Mouse (Mus musculus) liver, adult (tissue): ENCODE measurements around the gene Tlr5.

ENCODE experiments used
- GATA4 ChIP-seq: IDR thresholded peaks from 2 replicates; pipeline ENCODE4 v1.6.1; 2014; ENCODE audit warnings: mild to moderate bottlenecking, low read length; ENCODE audit not compliant: insufficient replicate concordance

Gene Tlr5

GRCm38 (mm10) chr1:182959811-182960455 lies 5.3 kb downstream of the Tlr5 start:
- no peak for TF ChIP-seq GATA4

DNA sequence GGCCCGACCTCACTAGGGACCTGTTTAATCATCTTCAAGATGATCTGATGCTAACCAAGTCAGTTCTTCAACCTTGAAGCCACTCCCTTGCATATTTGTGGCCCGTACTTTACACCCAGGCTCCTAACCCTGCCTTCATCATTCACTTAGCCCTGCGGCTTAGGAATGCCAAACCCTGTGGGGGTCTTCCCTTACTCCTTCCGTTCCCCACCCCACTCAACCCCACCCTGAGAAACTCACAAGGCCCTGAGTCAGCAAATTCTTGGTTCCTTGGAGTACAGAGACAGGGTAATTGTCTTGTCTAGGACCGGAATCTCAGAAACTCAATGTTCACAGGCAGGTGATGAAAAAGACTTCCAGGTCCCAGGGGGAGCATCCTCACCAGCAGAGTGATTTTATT lies 6.5 kb downstream of the Tlr5 start:
- TF ChIP-seq GATA4: no peak

- no peak for TF ChIP-seq GATA4
Observed at GRCm38 (mm10) chr1:182963329-182963728, 8.7 kb downstream of the Tlr5 start.

DNA sequence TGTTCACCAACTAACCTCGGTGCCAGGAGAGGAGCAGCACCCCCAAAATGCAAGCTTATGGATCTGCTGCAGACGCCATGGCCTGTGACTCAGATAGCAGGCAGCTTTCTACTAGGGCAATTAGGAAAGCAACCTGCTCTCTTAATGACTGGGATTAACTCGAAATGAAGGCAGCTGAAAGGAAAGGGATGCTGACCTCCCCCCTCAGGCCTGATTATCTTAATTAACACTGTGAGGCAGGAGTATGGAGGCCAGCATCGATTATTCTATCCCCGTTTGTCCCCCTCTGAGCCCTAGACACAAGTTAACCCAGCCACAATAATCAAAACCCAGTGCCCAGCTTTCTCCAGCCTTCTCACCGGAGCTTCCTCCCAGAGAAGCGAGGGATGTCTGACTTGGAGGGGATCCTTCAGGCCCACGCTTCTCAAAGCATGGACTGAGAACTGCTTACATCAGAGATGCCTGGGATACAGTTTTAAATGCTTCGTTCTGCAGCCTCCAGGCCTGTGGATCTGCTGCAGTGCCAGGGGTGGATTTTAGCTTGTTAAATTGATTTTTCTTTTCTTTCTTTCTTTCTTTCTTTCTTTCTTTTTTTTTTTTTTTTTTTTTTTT lies 10.4 kb downstream of the Tlr5 start:
- no peak for TF ChIP-seq GATA4

- no peak for TF ChIP-seq GATA4
Observed at GRCm38 (mm10) chr1:182968732-182969131, 14.1 kb downstream of the Tlr5 start.

- TF ChIP-seq GATA4: no peak
Observed at GRCm38 (mm10) chr1:182972240-182972639, 17.7 kb downstream of the Tlr5 start.

GRCm38 (mm10) chr1:182974826-182975225 lies 20.2 kb downstream of the Tlr5 start:
- TF ChIP-seq GATA4: no peak

DNA sequence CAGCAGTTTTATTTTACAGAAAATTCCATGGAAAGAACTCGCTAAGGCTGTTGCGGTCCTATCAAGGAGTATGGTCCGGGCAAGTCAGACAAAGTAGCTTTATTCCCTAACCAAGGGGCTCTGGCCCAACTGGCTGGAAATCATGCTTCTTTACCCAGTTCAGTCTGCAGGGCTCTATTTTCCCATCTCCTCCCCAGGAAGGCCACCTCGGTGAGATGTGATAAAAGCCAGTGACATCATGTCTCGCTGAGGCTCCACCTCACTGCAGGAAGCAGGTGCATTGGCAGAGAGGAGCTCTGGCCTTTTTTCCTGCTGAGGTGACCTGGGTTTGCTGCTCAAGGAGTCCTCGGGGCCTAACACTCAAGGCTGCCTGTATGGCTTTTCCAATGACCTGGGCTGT lies 26.1 kb downstream of the Tlr5 start:
- TF ChIP-seq GATA4: no peak

GRCm38 (mm10) chr1:182982995-182983394 lies 28.4 kb downstream of the Tlr5 start:
- TF ChIP-seq GATA4: no peak

GRCm38 (mm10) chr1:182983496-182984127 lies 29.0 kb downstream of the Tlr5 start:
- TF ChIP-seq GATA4: no peak

DNA sequence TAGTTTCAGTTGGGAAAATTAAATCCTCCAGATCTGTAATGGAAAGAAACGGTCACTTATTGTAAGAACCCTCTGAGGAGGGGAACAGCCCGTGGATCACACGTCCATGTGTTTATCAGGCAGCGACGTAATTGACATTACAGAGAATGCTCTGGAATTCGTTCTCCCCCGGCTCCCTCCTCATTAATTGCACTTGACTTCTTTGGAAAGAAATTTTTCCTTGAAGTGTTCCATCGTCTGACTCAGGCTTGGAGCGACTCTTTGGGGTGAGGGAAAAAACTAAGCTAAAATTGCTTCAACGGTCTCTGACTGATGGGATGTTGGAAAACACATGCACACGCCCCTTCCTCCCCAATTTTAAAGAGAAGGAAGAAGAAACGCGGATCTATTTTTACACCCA lies 31.7 kb downstream of the Tlr5 start:
- TF ChIP-seq GATA4: no peak

DNA sequence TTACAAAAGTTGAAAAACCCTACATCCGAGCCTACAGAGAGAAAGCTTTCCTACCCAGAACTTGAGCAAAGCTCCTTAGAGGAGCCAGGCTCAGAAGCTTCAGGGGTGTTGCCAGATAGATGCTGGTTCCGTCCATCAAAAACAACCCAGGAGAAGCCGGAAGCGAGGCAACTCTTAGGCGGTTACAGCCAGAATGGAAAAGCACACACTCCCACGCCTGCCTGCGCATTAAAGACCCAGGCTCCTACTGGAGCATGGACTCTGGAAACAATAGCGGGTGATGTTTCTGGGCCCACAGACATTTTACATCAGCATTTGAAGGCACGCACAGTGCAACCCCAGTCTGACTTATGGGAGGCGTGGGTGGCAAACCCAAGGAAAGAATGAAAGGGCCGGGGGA lies 32.2 kb downstream of the Tlr5 start:
- no peak for TF ChIP-seq GATA4

DNA sequence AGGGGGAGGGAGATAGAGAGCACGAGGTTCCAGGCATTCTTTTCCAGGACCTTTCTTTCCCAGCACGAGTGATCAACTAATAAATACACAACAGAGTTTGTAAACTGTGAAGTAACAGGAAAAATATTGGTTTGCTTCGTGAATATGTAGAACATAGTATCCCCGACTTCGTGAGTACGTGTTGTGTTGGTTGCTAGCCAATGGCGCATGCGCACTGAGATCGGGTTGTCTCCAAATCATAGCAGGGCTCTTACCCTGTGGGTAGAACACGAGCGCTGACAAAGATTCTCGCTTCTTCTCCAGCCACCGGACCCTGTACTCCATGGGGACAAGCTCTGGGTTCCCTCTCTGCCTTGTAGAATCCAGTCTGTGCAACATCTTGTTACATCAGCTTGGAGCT lies 33.2 kb downstream of the Tlr5 start:
- no peak for TF ChIP-seq GATA4

DNA sequence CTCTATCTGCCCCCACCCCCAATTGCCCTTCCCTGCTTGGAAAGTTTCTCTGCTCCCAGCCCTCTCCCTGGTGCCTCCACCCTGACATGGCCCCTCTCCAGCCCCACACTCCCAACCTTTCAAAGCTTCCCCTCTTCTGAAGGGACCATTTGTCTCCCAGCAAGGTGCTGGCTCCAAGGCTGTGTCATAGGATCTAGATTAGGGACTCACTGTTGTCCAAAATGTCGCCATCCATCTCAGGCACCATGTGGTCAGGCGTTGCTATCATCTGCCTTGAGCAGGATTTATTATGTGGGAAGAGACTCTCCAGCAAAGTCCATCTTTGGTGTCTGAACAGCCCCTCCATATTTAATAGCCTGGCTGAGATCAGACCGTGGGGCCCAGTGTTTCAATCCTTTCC lies 34.1 kb downstream of the Tlr5 start:
- no peak for TF ChIP-seq GATA4

- TF ChIP-seq GATA4: no peak
Observed at GRCm38 (mm10) chr1:182990092-182990762, 35.6 kb downstream of the Tlr5 start.
